9 mouse cellular contexts compared by ENCODE assay signal in genomic region chr11:97947426-97947825, GRCm38 (mm10). TPM values are rescaled to one million over a fixed set of nuclear protein-coding genes. Genes with fewer than 3 reads are reported as not detected.
DNase-seq lines count a peak whose midpoint lies in the region; ATAC-seq and TF ChIP-seq lines count a peak whose summit lies in the region.
"Had no signal": no experiment of that assay in that cellular context is flagged by ENCODE, and none has a peak within 500 bp of the region (broad histone marks: within the 10 kb centered on the region; RNA-seq: fewer than 3 reads in every experiment).

No protein-coding gene starts in this region.

- DNase-seq in heart, postnatal 14 days = peak; percentile 23 to 45
- no peak for DNase-seq in heart, adult 8-10 months (ENCODE audit: low spot score)
- DNase-seq in testis, postnatal 14 days (ENCODE audit: low spot score) = no peak
- DNase-seq in embryo, embryonic 11.5 days (ENCODE audit: low read depth, low spot score) = peak; percentile 14
- peak; percentile 23 for DNase-seq in yolk sac, embryonic 10.5 days (ENCODE audit: low spot score)
- no peak for DNase-seq in urinary bladder, adult 2 months (ENCODE audit: low spot score)

- intact Hi-C loops in heart, postnatal 14 days (cut with DNase I) = no loop called here

- no peak overlapping the region for H3K27ac ChIP-seq in testis, adult 2 months (ENCODE audit: control insufficient read depth, insufficient read depth, low read depth, low read length)
- H3K27ac ChIP-seq in lung, embryonic 16.5 days (ENCODE audit: low read length) = no peak overlapping the region
- H3K27ac ChIP-seq: liver, embryonic 15.5 days had no signal

- ATAC-seq in lung, embryonic 16.5 days (ENCODE audit: low read depth) = peak; percentile 47; the same call in 1 of the 2 replicates

- H3K4me3 ChIP-seq in testis, adult 2 months (ENCODE audit: control insufficient read depth, low read depth, low read length) = no peak overlapping the region
- no peak overlapping the region for H3K4me3 ChIP-seq in lung, embryonic 16.5 days (ENCODE audit: low read length)
- H3K4me3 ChIP-seq: liver, embryonic 15.5 days had no signal

- H3K27me3 ChIP-seq in testis, adult 2 months (ENCODE audit: control insufficient read depth, insufficient read depth, low read length) = no peaks in the 10 kb centered on the region
- H3K27me3 ChIP-seq in lung, embryonic 16.5 days (ENCODE audit: control insufficient read depth, insufficient read depth, low read depth, low read length) = no peaks in the 10 kb centered on the region
- H3K27me3 ChIP-seq: liver, embryonic 15.5 days had no signal

- no peak for TF ChIP-seq POLR2A in testis, adult 2 months (IDR thresholded peaks at IDR 0.05; ENCODE audit: control insufficient read depth, low read depth, low read length)

- H3K36me3 ChIP-seq in testis, adult 2 months (ENCODE audit: control insufficient read depth, insufficient read depth, low read length) = no peaks in the 10 kb centered on the region
- H3K36me3 ChIP-seq in lung, embryonic 16.5 days (ENCODE audit: control insufficient read depth, insufficient read depth, low read length) = no peaks in the 10 kb centered on the region
- H3K36me3 ChIP-seq: liver, embryonic 15.5 days had no signal

- no peaks in the 10 kb centered on the region for H3K9me3 ChIP-seq in lung, embryonic 16.5 days (ENCODE audit: control insufficient read depth, low read length)
- H3K9me3 ChIP-seq: liver, embryonic 15.5 days had no signal

- H3K4me2 ChIP-seq in lung, embryonic 16.5 days (ENCODE audit: low read depth, low read length) = no peak overlapping the region
- H3K4me2 ChIP-seq: liver, embryonic 15.5 days had no signal

- H3K9ac ChIP-seq in lung, embryonic 16.5 days (ENCODE audit: low read length) = no peak overlapping the region
- H3K9ac ChIP-seq: liver, embryonic 15.5 days had no signal

- no peaks in the 10 kb centered on the region; the same call in 1 of the 2 replicates for H3K4me1 ChIP-seq in testis, adult 2 months (ENCODE audit: control insufficient read depth, insufficient read depth, low read length)
- H3K4me1 ChIP-seq in lung, embryonic 16.5 days (replicated peaks; ENCODE audit: control insufficient read depth, insufficient read depth, low read length) = no peaks in the 10 kb centered on the region

- 11% methylated on average over 7 of the region's 7 CpGs for WGBS in lung, embryonic 16.5 days

- peak; percentile 53; the same call in 1 of the 2 replicates for TF ChIP-seq CTCF in testis, adult 2 months (IDR thresholded peaks at IDR 0.05; ENCODE audit: control insufficient read depth, insufficient read depth, insufficient replicate concordance, low read depth, low read length)

RNA-seq across cellular contexts. Expression of gene Plxdc1, which starts 38.8 kb away (rescaled TPM):
- 1 to 10 TPM; 7.3 TPM for total RNA-seq in heart, postnatal 14 days (2021)
- 1 to 10 TPM; 2.7 to 4.5 (median 3.4) TPM for total RNA-seq in heart, adult 8-10 months (2022)
- 64.4 and 70.5 TPM in 2 replicates for polyA plus RNA-seq in testis, adult 2 months (2012; rRNA removed)
- polyA plus RNA-seq in lung, embryonic 16.5 days (2015; fragmentation: Nextera tagmentation; extraction: Ambion mirVana) = 1.4 and 1.6 TPM in 2 replicates
- 3.6 and 5.3 TPM in 2 replicates for polyA plus RNA-seq in urinary bladder, adult 2 months (2012; rRNA removed)

RNA-seq across cellular contexts. Expression of gene Arl5c, which starts 48.6 kb away (rescaled TPM):
- 1 to 10 TPM; 1.6 to 6.2 TPM for total RNA-seq in heart, postnatal 14 days (2021)
- under 1 TPM; 0.22 to 0.87 (median 0.45) TPM for total RNA-seq in heart, adult 8-10 months (2022)
- 0.20 and 0.44 TPM in 2 replicates for polyA plus RNA-seq in testis, adult 2 months (2012; rRNA removed)
- 6.2 and 8.0 TPM in 2 replicates for polyA plus RNA-seq in lung, embryonic 16.5 days (2015; fragmentation: Nextera tagmentation; extraction: Ambion mirVana)
- polyA plus RNA-seq in urinary bladder, adult 2 months (2012; rRNA removed) = 3.2 and 3.9 TPM in 2 replicates

Comparison
In these comparisons a context has a peak if more than half of its experiments do, and no peak if none do; other contexts are left out.
1. DNase-seq: peak in heart, postnatal 14 days (2 of 2), embryo, embryonic 11.5 days (single experiment) and yolk sac, embryonic 10.5 days (single experiment); none in heart, adult 8-10 months (single experiment), testis, postnatal 14 days (single experiment) and urinary bladder, adult 2 months (single experiment).
2. RNA of gene Plxdc1, which starts 38.8 kb away (polyA plus RNA-seq): 64.4 to 70.5 TPM in testis, adult 2 months; 3.6 to 5.3 TPM in urinary bladder, adult 2 months and 1.4 to 1.6 TPM in lung, embryonic 16.5 days; every median in the first group is over 10 times any median in the second.